In genomic region chr1:33362688-33363426, GRCm38 (mm10) we compare ENCODE assay signal across 15 mouse cellular contexts.
DNase-seq lines count a peak whose midpoint lies in the region; ATAC-seq lines count a peak whose summit lies in the region.
"Had no signal": no experiment of that assay in that cellular context is flagged by ENCODE, and none has a peak within 500 bp of the region (broad histone marks: within the 10 kb centered on the region; RNA-seq: fewer than 3 reads in every experiment).

No protein-coding gene starts in this region.

- H3K4me3 ChIP-seq in forebrain, embryonic 11.5 days (ENCODE audit: low read depth, low read length), result no peak overlapping the region
- no peak overlapping the region for H3K4me3 ChIP-seq in forebrain, embryonic 10.5 days
- no peak overlapping the region for H3K4me3 ChIP-seq in forebrain, embryonic 13.5 days
- 0 out of 2 replicates have a peak overlapping the region, but pooled peaks have one; percentile 14 for H3K4me3 ChIP-seq in heart, embryonic 15.5 days
- no peak overlapping the region for H3K4me3 ChIP-seq in midbrain, embryonic 14.5 days (replicated peaks; ENCODE audit: low read depth, low read length)
- H3K4me3 ChIP-seq: embryonic facial prominence, embryonic 13.5 days; hindbrain, embryonic 10.5 days had no signal

- H3K4me1 ChIP-seq in forebrain, embryonic 11.5 days (replicated peaks; ENCODE audit: control insufficient read depth, insufficient read depth, low read length), result no peaks in the 10 kb centered on the region
- peaks cover 10% of the 10 kb centered on the region for H3K4me1 ChIP-seq in forebrain, embryonic 10.5 days
- H3K4me1 ChIP-seq in forebrain, embryonic 13.5 days, result peaks cover 14% of the 10 kb centered on the region
- 0 out of 2 replicates have a peak, but pooled peaks cover 3% of the 10 kb centered on the region for H3K4me1 ChIP-seq in heart, embryonic 15.5 days (replicated peaks)
- peaks cover 3% of the 10 kb centered on the region; the same call in 1 of the 2 replicates for H3K4me1 ChIP-seq in midbrain, embryonic 14.5 days (ENCODE audit: control insufficient read depth, insufficient read depth, low read length)
- H3K4me1 ChIP-seq: hindbrain, embryonic 10.5 days had no signal

- no peaks in the 10 kb centered on the region for H3K27me3 ChIP-seq in forebrain, embryonic 11.5 days (ENCODE audit: control insufficient read depth, insufficient read depth, low read length)
- H3K27me3 ChIP-seq in forebrain, embryonic 10.5 days (ENCODE audit: poor library complexity, severe bottlenecking), result no peaks in the 10 kb centered on the region
- H3K27me3 ChIP-seq in forebrain, embryonic 13.5 days, result no peaks in the 10 kb centered on the region
- no peaks in the 10 kb centered on the region for H3K27me3 ChIP-seq in heart, embryonic 15.5 days
- H3K27me3 ChIP-seq in midbrain, embryonic 14.5 days (ENCODE audit: control insufficient read depth, insufficient read depth, low read length), result no peaks in the 10 kb centered on the region
- H3K27me3 ChIP-seq: embryonic facial prominence, embryonic 13.5 days had no signal

- ATAC-seq in forebrain, embryonic 11.5 days (replicated peaks; ENCODE audit: low FRiP score), result 0 out of 2 replicates have a peak, but pooled peaks have one; percentile 27
- ATAC-seq in forebrain, embryonic 13.5 days, result peak; percentile 86
- peak; percentile 60; the same call in 1 of the 2 replicates for ATAC-seq in heart, embryonic 15.5 days (replicated peaks; ENCODE audit: insufficient number of reproducible peaks, insufficient read depth, low FRiP score, low read depth)
- ATAC-seq in midbrain, embryonic 14.5 days (ENCODE audit: low FRiP score, low TSS enrichment), result peak; percentile 77
- ATAC-seq: lung, postnatal 0 days had no signal

- H3K4me2 ChIP-seq in forebrain, embryonic 11.5 days (ENCODE audit: low read depth, low read length, severe bottlenecking), result no peak overlapping the region
- peak overlapping the region; percentile 22 for H3K4me2 ChIP-seq in forebrain, embryonic 13.5 days
- peak overlapping the region; percentile 44 for H3K4me2 ChIP-seq in heart, embryonic 15.5 days
- peak overlapping the region; percentile 13 for H3K4me2 ChIP-seq in midbrain, embryonic 14.5 days (ENCODE audit: low read length)
- H3K4me2 ChIP-seq: embryonic facial prominence, embryonic 13.5 days; liver, embryonic 11.5 days had no signal

- no peaks in the 10 kb centered on the region for H3K9me3 ChIP-seq in forebrain, embryonic 11.5 days (ENCODE audit: control insufficient read depth, low read length)
- H3K9me3 ChIP-seq in forebrain, embryonic 10.5 days, result no peaks in the 10 kb centered on the region
- H3K9me3 ChIP-seq in forebrain, embryonic 13.5 days (replicated peaks), result no peaks in the 10 kb centered on the region
- no peaks in the 10 kb centered on the region for H3K9me3 ChIP-seq in heart, embryonic 15.5 days (replicated peaks)
- H3K9me3 ChIP-seq in midbrain, embryonic 14.5 days (ENCODE audit: control insufficient read depth, low read length), result no peaks in the 10 kb centered on the region
- H3K9me3 ChIP-seq: embryonic facial prominence, embryonic 13.5 days; hindbrain, embryonic 10.5 days had no signal

- no peak for DNase-seq in forebrain, embryonic 11.5 days (ENCODE audit: low spot score)
- DNase-seq in forebrain, embryonic 10.5 days (ENCODE audit: extremely low spot score, low spot score), result no peak
- DNase-seq in midbrain, embryonic 14.5 days, result peak; percentile 71
- no peak for DNase-seq in lung, postnatal 25 days (ENCODE audit: low spot score)
- DNase-seq in left cerebral cortex, adult 8-10 months (ENCODE audit: low spot score in 2 of 2), result no peak
- no peak for DNase-seq in cerebellum, postnatal 36 days
- DNase-seq: cerebellum, adult 8-10 months; kidney, adult 9 months; layer of hippocampus, postnatal 36 days had no signal

- no peaks in the 10 kb centered on the region for H3K36me3 ChIP-seq in forebrain, embryonic 11.5 days (ENCODE audit: control insufficient read depth, insufficient read depth, low read length)
- no peaks in the 10 kb centered on the region for H3K36me3 ChIP-seq in forebrain, embryonic 10.5 days (replicated peaks)
- H3K36me3 ChIP-seq in forebrain, embryonic 13.5 days (ENCODE audit: poor library complexity, severe bottlenecking), result no peaks in the 10 kb centered on the region
- H3K36me3 ChIP-seq in heart, embryonic 15.5 days, result no peaks in the 10 kb centered on the region
- H3K36me3 ChIP-seq in midbrain, embryonic 14.5 days (ENCODE audit: control insufficient read depth, insufficient read depth, low read length), result no peaks in the 10 kb centered on the region
- H3K36me3 ChIP-seq: embryonic facial prominence, embryonic 13.5 days; hindbrain, embryonic 10.5 days had no signal

- no peak overlapping the region for H3K9ac ChIP-seq in forebrain, embryonic 11.5 days (ENCODE audit: low read length)
- no peak overlapping the region for H3K9ac ChIP-seq in forebrain, embryonic 13.5 days
- no peak overlapping the region for H3K9ac ChIP-seq in heart, embryonic 15.5 days
- no peak overlapping the region for H3K9ac ChIP-seq in midbrain, embryonic 14.5 days (replicated peaks; ENCODE audit: low read length)
- H3K9ac ChIP-seq: embryonic facial prominence, embryonic 13.5 days had no signal

- WGBS in forebrain, embryonic 11.5 days, result 42% methylated on average over 13 of the region's 13 CpGs
- 54% methylated on average over 13 of the region's 13 CpGs for WGBS in forebrain, embryonic 10.5 days
- WGBS in forebrain, embryonic 13.5 days, result 17% methylated on average over 13 of the region's 13 CpGs
- 23% methylated on average over 13 of the region's 13 CpGs for WGBS in heart, embryonic 15.5 days
- WGBS in midbrain, embryonic 14.5 days, result 20% methylated on average over 13 of the region's 13 CpGs

- H3K27ac ChIP-seq in forebrain, embryonic 11.5 days (ENCODE audit: low read depth, low read length), result no peak overlapping the region
- no peak overlapping the region for H3K27ac ChIP-seq in forebrain, embryonic 10.5 days
- no peak overlapping the region for H3K27ac ChIP-seq in forebrain, embryonic 13.5 days
- peak overlapping the region; percentile 58; the same call in 1 of the 2 replicates for H3K27ac ChIP-seq in heart, embryonic 15.5 days
- no peak overlapping the region for H3K27ac ChIP-seq in midbrain, embryonic 14.5 days (replicated peaks; ENCODE audit: low read depth, low read length)
- H3K27ac ChIP-seq: embryonic facial prominence, embryonic 13.5 days; hindbrain, embryonic 10.5 days had no signal

Comparison
In these comparisons a context has a peak if more than half of its experiments do, and no peak if none do; other contexts are left out.
1. ATAC-seq: peak in every context shown above with its lines; median percentile 86 in forebrain, embryonic 13.5 days; 77 in midbrain, embryonic 14.5 days; 60 in heart, embryonic 15.5 days; 27 in forebrain, embryonic 11.5 days.